Comparison of ENCODE assay signal across 11 mouse cellular contexts in the genomic region with DNA sequence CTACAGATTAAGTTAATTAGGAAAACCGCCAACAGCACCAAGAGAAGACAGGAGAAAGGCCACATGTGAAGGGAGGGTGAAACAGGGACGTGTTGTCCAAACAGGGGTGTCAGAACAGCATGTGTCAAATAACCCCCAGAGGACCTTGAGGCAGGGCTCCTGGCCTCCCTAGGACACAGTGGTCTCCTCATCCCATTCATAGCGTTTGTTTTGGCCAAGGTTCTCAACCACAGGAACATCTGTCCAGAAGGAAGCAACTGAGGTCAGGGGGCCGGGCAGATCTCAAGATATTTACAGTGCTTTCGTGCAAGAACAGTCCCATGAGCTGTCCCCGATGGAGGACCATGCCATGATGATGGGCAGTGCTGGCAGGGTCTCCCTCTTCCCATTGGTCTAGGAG. TPM values are rescaled to one million over a fixed set of nuclear protein-coding genes. Genes with fewer than 3 reads are reported as not detected.
DNase-seq lines count a peak whose midpoint lies in the region; ATAC-seq lines count a peak whose summit lies in the region.
"Had no signal": no experiment of that assay in that cellular context is flagged by ENCODE, and none has a peak within 500 bp of the region (broad histone marks: within the 10 kb centered on the region; RNA-seq: fewer than 3 reads in every experiment).

No protein-coding gene starts in this region.

- H3K27ac ChIP-seq in kidney, embryonic 16.5 days (ENCODE audit: low read length): no peak overlapping the region
- H3K27ac ChIP-seq in neural tube, embryonic 15.5 days (replicated peaks): no peak overlapping the region
- H3K27ac ChIP-seq: limb, embryonic 10.5 days; stomach, embryonic 15.5 days had no signal

- peak; percentile 32 for DNase-seq in kidney, adult 11 months
- DNase-seq in adipocyte (ENCODE audit: low spot score): peak; percentile 73
- peak; percentile 62 to 81 for DNase-seq in heart, adult 9 months (ENCODE audit: low spot score in 2 of 2)
- DNase-seq in kidney, postnatal 4 days: peak; percentile 11 to 12
- no peak for DNase-seq in cerebellum, postnatal 36 days
- DNase-seq: cerebellum, adult 11-12 months; right cerebral cortex, adult 18-20 months had no signal

- ATAC-seq in kidney, embryonic 16.5 days (ENCODE audit: low FRiP score, low TSS enrichment): no peak
- ATAC-seq in neural tube, embryonic 15.5 days (ENCODE audit: low FRiP score): no peak

- peaks cover 2% of the 10 kb centered on the region; the same call in 1 of the 2 replicates for H3K27me3 ChIP-seq in kidney, embryonic 16.5 days (ENCODE audit: insufficient read depth, low read length)
- H3K27me3 ChIP-seq in neural tube, embryonic 15.5 days (replicated peaks): peaks cover 2% of the 10 kb centered on the region; the same call in 1 of the 2 replicates
- H3K27me3 ChIP-seq: stomach, embryonic 15.5 days had no signal

- no peak overlapping the region for H3K4me2 ChIP-seq in kidney, embryonic 16.5 days (replicated peaks; ENCODE audit: low read depth, low read length)
- no peak overlapping the region for H3K4me2 ChIP-seq in neural tube, embryonic 15.5 days
- H3K4me2 ChIP-seq: stomach, embryonic 15.5 days had no signal

- H3K36me3 ChIP-seq in kidney, embryonic 16.5 days (ENCODE audit: insufficient read depth, low read length): no peaks in the 10 kb centered on the region
- H3K36me3 ChIP-seq in neural tube, embryonic 15.5 days: no peaks in the 10 kb centered on the region
- H3K36me3 ChIP-seq: limb, embryonic 10.5 days; stomach, embryonic 15.5 days had no signal

- no peaks in the 10 kb centered on the region for H3K9me3 ChIP-seq in kidney, embryonic 16.5 days (ENCODE audit: low read length)
- no peaks in the 10 kb centered on the region for H3K9me3 ChIP-seq in neural tube, embryonic 15.5 days (replicated peaks)
- H3K9me3 ChIP-seq: limb, embryonic 10.5 days; stomach, embryonic 15.5 days had no signal

- H3K4me3 ChIP-seq in kidney, embryonic 16.5 days (ENCODE audit: low read length): no peak overlapping the region
- no peak overlapping the region for H3K4me3 ChIP-seq in neural tube, embryonic 15.5 days (replicated peaks)
- H3K4me3 ChIP-seq: limb, embryonic 10.5 days; stomach, embryonic 15.5 days had no signal

- 0 out of 2 replicates have a peak, but pooled peaks cover 7% of the 10 kb centered on the region for H3K4me1 ChIP-seq in kidney, embryonic 16.5 days (ENCODE audit: insufficient read depth, low read length)
- H3K4me1 ChIP-seq in neural tube, embryonic 15.5 days: peaks cover 9% of the 10 kb centered on the region
- H3K4me1 ChIP-seq: stomach, embryonic 15.5 days had no signal

- no peak overlapping the region for H3K9ac ChIP-seq in kidney, embryonic 16.5 days (replicated peaks; ENCODE audit: low read length)
- H3K9ac ChIP-seq in neural tube, embryonic 15.5 days (replicated peaks): no peak overlapping the region
- H3K9ac ChIP-seq: stomach, embryonic 15.5 days had no signal

- WGBS in kidney, embryonic 16.5 days: 31% methylated on average over 6 of the region's 6 CpGs
- whole genome bisulfite sequencing in neural tube, embryonic 15.5 days: 78% methylated on average over 6 of the region's 6 CpGs

RNA-seq across cellular contexts. Expression of gene Zbtb16, which starts 49.2 kb away (rescaled TPM):
- 1.5 and 1.8 TPM in 2 replicates for polyA plus RNA-seq in kidney, embryonic 16.5 days (2015; fragmentation: Nextera tagmentation; extraction: Ambion mirVana)
- polyA plus RNA-seq in neural tube, embryonic 15.5 days (2015; fragmentation: Nextera tagmentation; extraction: Ambion mirVana): 9.7 and 10.8 TPM in 2 replicates

Comparison
In these comparisons a context has a peak if more than half of its experiments do, and no peak if none do; other contexts are left out.
1. DNase-seq: peak in kidney, adult 11 months (single experiment), adipocyte (single experiment), heart, adult 9 months (2 of 2) and kidney, postnatal 4 days (2 of 2); none in cerebellum, postnatal 36 days (0 of 2).